Mouse (Mus musculus) fibroblast of lung, adult 2 months (primary cell): ENCODE data around the gene Flrt1.
A peak's percentile ranks its signal among the peaks of the same experiment; 100 is the strongest.
"Not testable (repeated sequence)": the region's sequence is repeated elsewhere in the genome, so short reads cannot be mapped to it uniquely, and the experiment has no call there.

Experiments used
- DNase-seq: peaks from one replicate; pipeline ENCODE4 v3.0.0-alpha.2; 2011; ENCODE audit warnings: low read depth

The Flrt1 gene

DNA sequence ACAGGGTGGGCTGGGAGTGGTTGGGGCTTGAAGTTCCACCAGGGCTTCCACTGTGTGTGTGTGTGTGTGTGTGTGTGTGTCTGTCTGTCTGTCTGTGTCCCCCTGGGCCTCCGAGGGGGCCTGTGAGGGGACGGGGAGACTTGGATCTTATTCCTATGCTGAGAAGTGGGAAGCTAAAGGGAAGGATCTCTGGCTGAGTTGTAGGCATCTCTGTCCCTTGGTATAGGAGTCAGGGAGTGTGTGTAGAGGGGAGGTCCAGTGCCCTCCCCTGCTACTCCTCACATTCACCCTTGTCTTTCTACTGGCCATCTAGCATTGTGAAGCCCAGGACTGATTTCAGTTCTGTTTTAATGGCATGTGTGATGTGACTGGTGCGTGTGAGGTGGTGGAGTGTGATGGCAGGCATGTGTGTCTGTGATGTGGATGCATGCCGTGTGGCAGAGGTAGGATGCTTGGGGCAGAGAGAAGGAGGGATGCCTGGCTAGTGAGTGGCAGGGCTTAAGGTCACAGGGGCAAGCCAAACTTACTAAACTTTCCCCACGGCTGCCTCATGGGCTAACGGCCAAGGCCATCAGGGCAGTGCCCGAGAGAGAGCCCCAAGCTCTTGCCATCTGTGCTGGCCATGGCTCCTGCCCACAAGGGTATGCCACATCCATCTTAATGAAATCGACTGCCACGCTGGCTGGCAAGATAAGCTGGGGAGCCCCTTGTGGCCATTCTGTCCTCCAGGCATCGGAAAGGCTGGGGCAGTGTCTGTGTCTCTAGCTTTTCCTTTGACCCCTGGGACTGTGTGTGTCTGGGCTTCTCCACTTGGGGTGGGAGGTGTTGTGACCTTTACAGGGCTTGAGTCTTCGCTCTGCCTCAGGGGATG, 36.6 kb downstream of the Flrt1 start:
- DNase-seq, result no peak

DNA sequence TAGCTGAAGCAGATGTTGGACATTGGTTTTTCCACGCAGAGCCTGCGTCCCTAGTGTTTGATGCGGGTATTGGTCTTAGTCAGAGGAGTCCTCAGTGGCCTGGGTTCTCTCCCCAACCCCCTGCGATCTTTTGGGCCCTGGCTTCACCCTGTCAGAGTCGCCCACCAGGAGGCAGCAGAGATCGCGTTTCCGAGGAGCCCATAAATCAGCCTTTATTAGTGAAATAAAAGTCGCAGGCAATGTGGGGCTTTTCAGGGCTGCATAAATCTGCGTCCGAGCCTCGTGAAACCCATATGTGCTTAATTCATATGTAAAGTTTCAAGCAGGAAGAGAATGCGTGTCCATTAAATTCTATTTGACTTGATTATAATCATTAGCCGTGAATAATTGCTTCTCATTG, 37.4 kb downstream of the Flrt1 start:
- no peak for DNase-seq

DNA sequence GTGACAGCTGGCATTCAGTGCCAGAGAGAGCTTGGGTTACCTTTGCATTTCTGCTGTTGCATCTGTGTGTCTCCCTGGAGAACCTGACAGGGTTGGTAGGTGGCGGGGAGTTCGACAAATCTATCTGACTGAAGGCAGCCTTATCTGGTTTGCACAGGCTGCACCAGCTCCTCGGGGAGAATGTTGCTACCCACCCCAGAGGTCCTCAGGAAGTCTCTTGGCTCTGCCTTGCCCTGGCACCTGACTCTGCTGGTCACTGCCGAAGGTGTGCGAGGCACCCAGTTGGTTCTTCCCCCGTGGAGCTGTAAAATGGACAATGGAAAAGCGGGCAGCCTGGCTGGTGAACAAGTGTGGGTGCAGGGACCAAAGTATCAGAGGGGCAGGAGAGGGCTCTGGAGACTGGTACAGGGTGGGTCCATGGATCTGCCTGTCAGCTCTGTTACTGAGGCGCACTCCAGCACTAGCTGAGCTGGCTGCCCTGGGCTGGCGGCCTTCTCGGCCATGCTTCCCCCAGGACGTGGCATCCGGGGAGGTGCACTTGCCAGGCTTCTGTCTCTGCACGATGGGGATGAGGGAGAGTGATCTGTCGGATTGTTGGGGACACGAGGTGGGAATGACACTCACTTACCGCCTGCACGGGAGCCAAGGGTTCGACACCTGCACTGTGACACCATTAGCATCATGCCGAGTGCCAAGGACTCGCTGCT, 38.0 kb downstream of the Flrt1 start:
- DNase-seq, result no peak

DNA sequence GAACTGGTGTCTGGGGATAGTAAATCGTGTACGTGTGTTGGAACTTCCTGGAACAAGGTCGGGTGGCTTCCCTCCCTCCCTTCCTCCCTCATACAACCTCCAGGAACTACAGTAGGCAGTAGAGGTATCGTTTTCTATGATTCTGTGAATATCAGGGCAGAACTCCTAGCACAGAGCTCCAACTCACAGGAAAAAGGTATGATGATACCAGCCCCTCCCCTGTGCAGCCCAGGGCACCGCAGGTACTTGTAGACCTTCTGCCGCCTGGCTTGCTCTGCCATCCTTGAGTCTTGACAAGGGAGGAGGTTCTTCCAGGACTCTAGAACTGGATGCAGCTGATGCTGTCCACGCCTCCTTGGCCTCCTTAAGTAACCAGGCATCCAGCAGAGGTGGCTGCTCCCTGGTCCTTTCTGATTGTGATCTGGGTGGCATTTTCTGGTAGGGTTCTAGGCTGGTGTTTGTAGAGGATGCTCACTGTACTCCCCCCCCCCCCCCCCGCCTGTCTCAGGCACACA, 38.6 kb downstream of the Flrt1 start:
- DNase-seq, result no peak

DNA sequence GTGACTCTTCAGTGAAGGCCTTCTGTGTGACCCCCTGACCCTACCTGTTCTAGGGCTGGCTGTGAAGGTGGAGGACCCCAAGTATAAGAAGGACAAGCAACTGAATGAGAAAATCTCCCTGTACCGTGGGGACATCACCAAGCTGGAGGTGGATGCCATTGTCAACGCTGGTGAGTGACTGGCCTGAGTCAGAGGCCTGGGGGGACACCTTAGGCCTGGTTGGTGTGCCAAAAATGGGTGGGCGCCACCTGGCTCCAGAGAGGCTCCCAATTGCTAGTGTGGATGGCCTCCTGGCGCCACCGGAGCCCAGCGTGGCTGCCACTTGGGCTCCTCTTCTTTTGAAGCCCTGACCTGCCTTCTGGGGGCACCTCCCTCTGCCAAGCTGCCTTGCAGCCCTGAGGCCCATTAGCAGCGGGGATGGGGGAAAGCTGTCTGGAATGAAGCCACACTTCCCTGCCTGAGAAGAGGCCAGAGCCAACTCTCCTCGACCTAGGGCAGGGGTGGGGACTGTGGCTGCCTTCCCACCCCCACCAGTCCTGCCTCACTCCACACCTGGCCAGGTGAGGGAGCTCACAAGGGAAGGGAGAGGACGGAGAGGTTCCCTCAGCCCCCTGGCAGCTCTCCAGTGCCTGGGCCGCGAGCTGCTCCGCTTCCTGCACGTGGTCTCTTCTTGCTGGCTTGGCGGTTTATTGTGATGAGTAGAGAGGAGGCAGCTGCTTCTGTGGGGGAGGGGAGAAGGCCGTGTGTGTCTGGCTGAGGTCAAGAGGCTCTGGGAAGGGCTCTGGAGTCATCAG, 39.3 kb downstream of the Flrt1 start:
- DNase-seq, result no peak

DNA sequence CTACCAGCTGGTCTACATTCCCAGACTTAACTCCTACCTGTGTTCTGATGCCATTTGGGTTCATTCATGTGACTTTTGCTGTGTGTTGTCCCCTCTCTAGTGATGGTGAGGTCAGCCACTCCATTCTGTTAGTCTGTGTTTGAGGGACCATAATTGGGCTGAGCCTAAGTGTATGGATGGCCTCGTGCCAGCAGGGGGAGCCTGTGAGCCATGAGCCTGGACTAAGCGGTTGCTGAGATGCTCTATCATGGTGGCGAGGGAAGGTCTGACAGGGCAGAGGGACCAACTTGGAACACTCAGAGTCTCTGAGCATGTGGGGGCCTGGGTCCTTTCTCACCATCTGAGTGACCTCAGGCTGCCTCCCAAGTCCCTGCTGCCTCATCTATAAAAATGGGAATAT, 41.0 kb downstream of the Flrt1 start:
- DNase-seq, result no peak

DNA sequence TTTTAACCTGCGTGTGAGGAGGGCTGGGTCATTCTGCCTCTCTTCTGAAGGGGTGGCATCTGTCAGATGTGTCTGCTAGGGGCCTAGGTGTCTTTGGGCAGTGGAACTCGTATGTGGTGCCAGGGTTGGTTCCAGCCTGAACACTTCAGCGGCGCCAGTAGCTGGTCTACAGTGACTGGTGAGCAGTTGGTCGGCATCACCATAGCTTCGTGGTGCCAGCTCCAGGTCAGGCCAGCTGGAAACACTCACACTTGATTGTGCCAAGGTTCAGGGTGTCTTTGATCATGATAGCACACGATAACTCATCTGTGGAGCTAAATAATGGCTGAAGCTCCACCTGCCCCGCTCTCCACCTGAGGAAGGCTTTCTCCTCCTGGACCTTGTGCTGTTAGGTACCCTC, 42.6 kb downstream of the Flrt1 start:
- DNase-seq, result no peak

DNA sequence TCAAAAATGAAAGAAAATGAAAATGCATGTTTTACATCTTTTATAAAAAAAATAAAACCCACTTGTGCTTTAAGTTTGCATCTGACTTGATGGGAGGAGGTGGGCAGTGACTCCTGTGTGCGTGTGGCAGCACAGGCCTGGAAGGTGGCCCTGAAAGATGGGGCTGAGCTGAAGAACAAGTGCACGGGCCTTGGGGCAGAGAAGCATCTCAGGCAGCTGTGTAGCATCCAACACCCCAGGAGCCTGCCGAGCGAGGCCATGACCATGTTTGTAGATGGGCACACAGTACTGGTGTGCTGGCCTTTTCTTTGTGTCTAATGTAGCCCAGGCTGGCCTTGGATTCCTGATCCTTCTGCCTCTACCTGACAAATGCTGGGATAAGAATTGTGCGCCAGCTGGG, 43.4 kb downstream of the Flrt1 start:
- DNase-seq, result no peak

DNA sequence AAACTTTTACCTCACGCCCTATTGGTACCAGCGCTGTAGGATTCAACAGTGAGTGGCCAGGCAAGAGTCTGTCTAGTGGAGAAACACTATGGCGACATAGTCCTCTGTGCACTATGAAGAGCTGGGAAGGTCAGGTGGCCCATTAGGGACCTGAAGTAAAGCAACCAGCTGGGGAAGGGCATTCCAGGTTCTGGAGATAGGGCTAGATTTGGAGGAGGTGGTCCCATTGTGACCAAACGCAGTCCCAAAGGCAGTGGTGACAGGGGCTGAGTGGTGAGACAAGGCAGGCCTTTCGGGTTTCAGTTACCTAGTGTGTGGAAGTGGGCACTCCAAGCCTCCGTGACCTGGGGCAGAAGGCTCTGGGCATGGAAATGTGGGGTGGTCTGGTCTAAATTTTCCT, 47.0 kb downstream of the Flrt1 start:
- no peak for DNase-seq

DNA sequence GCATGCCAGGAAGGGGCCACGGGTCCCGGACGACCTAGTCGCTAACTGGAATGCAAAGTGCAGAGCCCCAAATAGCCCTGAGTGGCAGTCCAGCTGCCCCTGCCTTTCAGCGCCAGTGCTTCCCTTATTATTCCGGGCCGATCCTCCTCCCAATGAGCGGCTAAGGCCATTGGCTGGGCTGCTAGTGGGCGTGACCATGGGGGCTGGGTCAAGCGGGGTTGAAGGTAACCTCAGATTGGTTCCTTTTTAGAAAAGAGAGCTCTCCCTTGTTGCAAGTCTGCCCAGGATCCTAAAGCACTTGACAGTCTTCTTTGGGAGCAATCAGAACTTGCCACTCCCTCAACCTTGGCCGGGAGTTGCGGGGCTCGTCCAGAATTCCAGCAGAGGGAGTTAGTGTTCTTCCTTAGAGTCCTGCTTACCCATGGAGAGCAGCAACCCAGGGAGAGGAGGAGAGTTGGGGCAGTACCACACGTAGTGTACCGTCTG, 47.8 kb downstream of the Flrt1 start:
- DNase-seq, result peak; percentile 77

DNA sequence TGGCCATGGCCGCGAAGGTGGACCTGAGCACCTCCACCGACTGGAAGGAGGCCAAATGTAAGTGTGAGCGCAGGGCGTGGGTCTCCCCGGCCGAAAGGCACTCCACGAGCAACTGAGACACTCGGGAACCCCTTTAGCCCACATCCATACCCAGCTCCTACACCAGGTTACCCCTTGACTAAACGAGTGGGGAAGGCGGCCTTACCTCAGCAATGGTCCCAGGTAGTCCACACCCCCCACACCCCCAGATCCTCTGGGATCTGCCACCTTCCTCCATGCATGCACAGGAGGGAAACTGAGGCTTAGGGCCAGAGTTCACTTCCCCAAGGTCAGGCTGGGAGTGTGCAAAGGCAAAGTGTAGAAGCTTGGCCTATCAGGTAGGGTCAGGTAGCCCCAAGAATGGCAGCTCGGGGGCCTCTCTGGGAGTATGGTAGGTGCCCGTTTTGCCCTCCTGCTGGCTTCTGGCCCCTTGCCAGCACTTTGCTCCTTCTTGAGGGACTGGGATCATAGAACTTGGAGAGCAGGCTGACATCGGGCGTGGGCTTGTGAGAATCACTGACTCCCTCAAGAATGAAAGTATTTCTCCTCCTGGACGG, 48.3 kb downstream of the Flrt1 start:
- DNase-seq, result no peak

DNA sequence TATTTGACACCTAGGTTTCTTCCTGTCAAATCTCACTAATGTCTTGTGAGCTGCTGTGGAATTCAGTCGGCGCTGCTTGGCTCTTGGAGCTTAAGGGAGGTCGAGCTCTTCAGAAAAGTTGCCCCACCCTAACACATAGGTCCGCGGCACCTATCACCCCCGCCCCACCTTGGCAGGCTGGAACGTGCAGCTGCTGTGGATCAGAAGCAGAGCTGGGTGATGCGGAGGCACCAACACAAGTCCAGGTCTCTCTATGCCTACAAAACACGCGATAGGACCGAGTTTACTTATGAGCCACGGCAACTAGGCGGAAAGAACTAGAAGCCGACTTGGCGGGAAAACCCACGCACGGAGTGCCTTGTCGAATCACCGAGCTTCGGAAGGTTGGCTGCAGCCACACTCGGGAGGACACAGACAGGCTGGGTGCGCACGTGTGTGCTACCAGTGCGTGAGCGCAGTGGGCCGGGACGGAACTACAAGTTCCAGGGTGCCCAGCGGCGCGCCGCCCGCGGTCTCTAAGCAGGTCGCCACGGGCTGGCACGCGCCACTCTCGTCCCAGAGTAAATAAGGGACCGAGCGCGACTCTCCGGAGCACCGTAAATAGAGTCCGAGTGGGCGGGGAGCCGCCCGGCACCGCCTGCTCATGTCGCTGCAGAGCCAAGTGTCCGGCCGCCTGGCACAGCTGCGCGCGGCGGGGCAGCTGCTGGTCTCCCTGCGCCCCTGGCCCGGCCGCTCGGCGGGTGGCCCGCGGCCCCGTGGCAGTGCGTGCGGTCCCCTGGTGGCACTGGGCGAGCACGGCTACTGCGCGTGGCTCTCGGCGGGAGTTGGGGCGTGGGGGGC, 49.1 kb downstream of the Flrt1 start, which contains the start of gene Macrod1:
Macrod1 (plus strand) TSS at position 563 of the 840 bp plus-strand sequence.
- no peak for DNase-seq

DNA sequence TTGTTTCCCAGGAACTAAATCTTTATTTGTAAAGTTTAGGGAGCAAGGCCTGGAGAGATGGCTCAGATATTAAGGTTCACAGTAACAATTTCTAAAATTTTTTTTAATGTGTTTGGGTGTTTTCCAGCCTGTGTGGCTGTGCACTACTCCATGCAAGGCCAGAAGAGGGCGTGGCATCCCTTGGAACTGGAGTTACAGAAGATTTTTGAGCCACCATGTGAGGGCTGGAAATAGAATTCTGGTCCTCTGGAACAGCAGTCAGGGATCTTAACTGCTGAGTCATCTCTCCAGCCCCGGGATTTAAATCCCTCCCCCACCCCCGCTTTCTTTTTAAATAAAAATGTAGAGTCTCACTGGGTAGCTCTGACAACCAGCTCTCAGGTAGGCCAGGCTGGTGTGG, 50.4 kb downstream of the Flrt1 start:
- no peak for DNase-seq

DNA sequence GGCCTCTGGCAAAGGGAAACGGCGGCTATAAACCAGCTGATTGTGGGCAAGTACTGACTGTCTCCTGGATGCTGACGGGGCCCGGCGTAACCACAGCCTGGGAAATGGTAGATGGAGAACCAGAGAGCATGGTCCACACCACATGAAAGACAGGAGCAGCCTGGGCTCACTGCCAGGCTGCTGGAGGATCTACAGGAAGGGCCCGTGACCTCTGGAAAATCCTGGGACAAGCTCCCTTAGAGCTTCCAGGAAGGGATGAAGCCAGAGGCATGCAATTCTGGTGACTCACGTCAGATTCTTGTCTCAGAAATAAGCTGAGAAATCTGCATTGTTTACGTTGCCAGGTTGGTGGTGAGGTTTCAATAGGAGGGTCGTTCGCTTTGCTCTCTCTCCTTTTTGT, 50.8 kb downstream of the Flrt1 start:
- DNase-seq, result peak; percentile 85

DNA sequence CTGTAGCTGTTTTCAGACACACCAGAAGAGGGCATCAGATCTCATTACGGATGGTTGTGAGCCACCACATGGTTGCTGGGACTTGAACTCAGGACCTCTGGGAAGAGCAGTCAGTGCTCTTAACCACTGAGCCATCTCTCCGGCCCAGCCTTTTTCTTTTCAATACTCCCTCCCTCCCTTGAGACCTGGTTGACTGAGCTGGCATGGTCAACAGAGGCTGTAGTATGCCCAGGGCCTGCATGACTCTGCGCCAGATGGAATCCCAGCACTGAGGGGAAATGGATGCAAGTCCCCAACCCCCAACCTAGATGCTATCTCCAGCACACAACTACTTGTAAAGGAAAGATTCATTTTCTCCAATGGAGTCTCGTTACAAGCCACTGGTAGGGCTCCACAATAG, 52.1 kb downstream of the Flrt1 start:
- DNase-seq, result not testable (repeated sequence)

DNA sequence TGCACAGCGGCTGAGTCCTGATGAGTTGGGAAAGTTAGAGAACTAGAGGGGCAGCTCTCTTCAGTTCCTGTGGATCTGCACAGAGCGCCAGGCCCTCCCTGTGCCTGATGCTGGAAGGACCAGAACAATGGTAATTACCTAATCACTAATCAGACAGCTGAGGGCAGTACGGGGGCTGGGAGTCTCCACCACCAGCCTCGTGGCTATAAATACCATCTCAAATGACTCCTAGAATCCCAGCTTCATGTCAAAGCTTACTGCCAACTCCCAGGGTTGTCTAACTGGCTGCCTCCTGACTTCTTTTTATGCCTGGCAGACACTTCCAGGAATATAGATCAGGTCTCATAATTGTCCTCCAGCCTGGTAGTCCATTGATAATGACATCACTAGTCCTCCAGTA, 60.8 kb downstream of the Flrt1 start:
- DNase-seq, result no peak

DNA sequence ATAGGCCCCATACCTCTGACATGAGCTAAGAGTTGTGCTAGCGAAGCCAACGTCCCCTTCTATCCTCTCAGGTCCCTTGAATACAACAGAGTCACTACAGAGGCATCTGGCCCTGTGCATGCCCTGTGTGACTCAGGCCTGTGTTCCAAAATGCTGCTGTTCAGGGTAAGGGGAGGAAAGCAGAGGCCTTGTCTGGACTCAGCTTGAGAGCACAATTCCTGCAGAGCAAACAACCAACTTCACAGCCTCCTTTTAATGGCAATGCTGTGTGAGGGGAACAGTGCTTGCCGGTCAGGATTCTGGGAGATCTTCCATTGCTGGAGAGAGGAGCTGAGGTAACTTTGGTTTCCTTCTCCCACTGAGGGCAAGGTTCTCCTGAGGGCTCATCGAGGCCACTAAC, 61.2 kb downstream of the Flrt1 start:
- DNase-seq, result no peak
